Mouse (Mus musculus) liver, embryonic 14.5 days (tissue): Measurements from ENCODE around the gene H2-Ab1. TPM values are rescaled to one million over a fixed set of nuclear protein-coding genes. Genes with fewer than 3 reads are reported as not detected.
A peak's percentile ranks its signal among the peaks of the same experiment; 100 is the strongest.

Experiments
- ATAC-seq: fragments of 200-750 bp; cut with Nextera tagmentation; 2 replicates; pipeline ENCODE4 v1.8.0; 2017; ENCODE audit warnings: moderate number of reproducible peaks, mild to moderate bottlenecking, moderate library complexity; ENCODE audit not compliant: insufficient read depth
- DNase-seq, 3 experiments: peaks; one replicate each; pipeline ENCODE4 v3.0.0-alpha.2; 2012 to 2013; ENCODE audit warnings: low read depth in 3 of 3, low spot score in 3 of 3
- H3K27ac ChIP-seq: fragments of 300-500 bp; sonication (generic); 2 replicates; pipeline ENCODE4 v1.5.1; 2014; ENCODE audit warnings: moderate library complexity, mild to moderate bottlenecking, control low read depth, inconsistent platforms
- H3K27me3 ChIP-seq: fragments of 300-500 bp; sonication (generic); 2 replicates; pipeline ENCODE4 v1.6.1; 2014; ENCODE audit warnings: mild to moderate bottlenecking, low read length, moderate library complexity; ENCODE audit not compliant: control insufficient read depth, insufficient read depth
- H3K36me3 ChIP-seq: fragments of 300-500 bp; sonication (generic); replicated peaks from 2 replicates; pipeline ENCODE4 v1.6.1; 2014; ENCODE audit warnings: low read depth; ENCODE audit not compliant: control insufficient read depth, insufficient read depth
- H3K4me1 ChIP-seq, 2 experiments: fragments of 200-500 bp in 1 of 2; fragments of 300-500 bp in 1 of 2; sonication (generic) in 1 of 2; replicated peaks; 2 replicates each; pipeline ENCODE4 v1.6.1; 2012 to 2014; ENCODE audit warnings: antibody characterized with exemption in 1 of 2, inconsistent platforms in 1 of 2, low read length in 1 of 2; ENCODE audit not compliant: control insufficient read depth in 2 of 2, insufficient read depth in 2 of 2
- H3K4me2 ChIP-seq: fragments of 300-500 bp; sonication (generic); 2 replicates; pipeline ENCODE4 v1.6.1; 2014; ENCODE audit warnings: low read depth, mild to moderate bottlenecking, control low read depth, moderate library complexity
- H3K4me3 ChIP-seq, 2 experiments: fragments of 200-500 bp in 1 of 2; fragments of 300-500 bp in 1 of 2; sonication (generic) in 1 of 2; 2 replicates each; pipeline ENCODE4 v1.5.1; 2012 to 2014; ENCODE audit warnings: low read depth in 2 of 2, low read length in 2 of 2, mild to moderate bottlenecking in 2 of 2, control low read depth in 1 of 2, inconsistent platforms in 1 of 2, moderate library complexity in 1 of 2; ENCODE audit not compliant: insufficient read depth in 1 of 2
- H3K9ac ChIP-seq: fragments of 300-500 bp; sonication (generic); replicated peaks from 2 replicates; pipeline ENCODE4 v1.6.1; 2014; ENCODE audit warnings: mild to moderate bottlenecking, control low read depth, moderate library complexity
- H3K9me3 ChIP-seq: fragments of 300-500 bp; sonication (generic); 2 replicates; pipeline ENCODE4 v1.6.1; 2016; ENCODE audit warnings: low read length, mixed read lengths; ENCODE audit not compliant: control insufficient read depth
- CTCF ChIP-seq: IDR thresholded peaks from 2 replicates; pipeline ENCODE4 v1.5.1; 2016; ENCODE audit warnings: antibody characterized with exemption, low read depth, control low read depth
- EP300 ChIP-seq: IDR thresholded peaks from 2 replicates; pipeline ENCODE4 v1.6.1; 2016; ENCODE audit warnings: antibody characterized with exemption, low read depth
- WGBS: fragments of 180-500 bp; shearing (Covaris S2); extraction: QIAGEN DNeasy Blood & Tissue Kit; methylation state at CpG from one replicate; pipeline ENCODE4 v1.1.7; 2014; ENCODE audit not compliant: insufficient replicate concordance; 5-methylcytosine and 5-hydroxymethylcytosine counted together
- polyA plus RNA-seq, 2 experiments: library from polyadenylated mRNA; depleted of rRNA in 1 of 2; stranded (reverse) in 1 of 2; unstranded in 1 of 2; fragments of >200 nt; fragmentation: Nextera tagmentation in 1 of 2; extraction: Ambion mirVana in 1 of 2; gene quantifications; 2 replicates each; pipeline versions ENCODE4 v1.2.1 to v1.2.3; 2012 to 2014

The H2-Ab1 gene
- polyA plus RNA-seq, 2 experiments = 2.3 to 3.3 TPM

DNA sequence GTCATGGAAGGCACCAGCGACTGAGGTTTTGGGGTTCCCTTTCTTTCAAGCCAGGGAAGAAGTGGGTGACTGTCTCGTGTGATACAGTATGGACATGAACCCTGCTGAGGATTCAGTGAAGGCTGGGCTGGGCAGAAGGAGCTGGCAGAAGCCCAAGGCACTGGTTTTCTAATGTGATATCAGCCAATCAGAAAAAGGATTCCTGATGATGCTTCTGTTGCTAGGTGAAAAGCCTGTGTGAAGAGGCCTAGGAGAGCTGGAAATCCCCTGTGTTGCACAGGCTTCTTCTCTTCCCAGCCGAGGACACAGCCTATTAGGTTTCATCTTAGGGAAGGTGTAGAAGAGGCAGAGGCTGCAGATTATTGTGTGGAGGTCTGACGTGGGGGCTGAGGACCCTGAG is 4.0 kb downstream of the H2-Ab1 start:
- Histone ChIP-seq H3K36me3 (no peaks in the 10 kb centered on the region), H3K27ac (no peak overlapping the region), H3K4me2 (no peak overlapping the region), H3K4me3 (no peak overlapping the region), H3K4me1 (peaks cover 0 to 7% of the 10 kb centered on the region in 2 experiments; a peak in 2 of 4 replicates), H3K27me3 (peaks cover 30% of the 10 kb centered on the region), H3K9me3 (no peaks in the 10 kb centered on the region), H3K9ac (no peak overlapping the region)
- no peak for TF ChIP-seq EP300
- no peak for TF ChIP-seq CTCF
- ATAC-seq = no peak
- WGBS = 20% methylated on average over 4 of the region's 4 CpGs
- peak in 1 of 3 experiments; percentile 40 for DNase-seq

DNA sequence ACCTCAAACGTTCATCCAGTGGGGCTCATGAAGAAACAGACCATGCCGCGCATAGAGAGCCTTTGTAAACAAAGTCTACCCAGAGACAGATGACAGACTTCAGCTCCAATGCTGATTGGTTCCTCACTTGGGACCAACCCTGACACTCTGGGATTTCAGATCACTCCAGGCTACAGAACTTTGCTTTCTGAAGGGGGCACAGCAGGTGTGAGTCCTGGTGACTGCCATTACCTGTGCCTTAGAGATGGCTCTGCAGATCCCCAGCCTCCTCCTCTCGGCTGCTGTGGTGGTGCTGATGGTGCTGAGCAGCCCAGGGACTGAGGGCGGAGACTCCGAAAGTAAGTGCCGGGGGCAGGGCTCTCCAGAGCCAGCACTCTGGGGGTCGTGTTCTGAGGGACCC is 5.6 kb downstream of the H2-Ab1 start:
- TF ChIP-seq EP300 (no peak), CTCF (no peak)
- Histone ChIP-seq H3K27ac (no peak overlapping the region), H3K36me3 (no peaks in the 10 kb centered on the region), H3K27me3 (peaks cover 30% of the 10 kb centered on the region), H3K4me3 (peak overlapping the region; percentile 38 to 55), H3K4me1 (peaks cover 0 to 7% of the 10 kb centered on the region in 2 experiments; a peak in 2 of 4 replicates), H3K9me3 (no peaks in the 10 kb centered on the region), H3K4me2 (peak overlapping the region; percentile 66), H3K9ac (no peak overlapping the region; the same call in 1 of the 2 replicates)
- 3% methylated on average over 8 of the region's 8 CpGs for WGBS
- ATAC-seq (peak; percentile 50), DNase-seq (peak in 2 of 3 experiments; percentile 46 to 47)

DNA sequence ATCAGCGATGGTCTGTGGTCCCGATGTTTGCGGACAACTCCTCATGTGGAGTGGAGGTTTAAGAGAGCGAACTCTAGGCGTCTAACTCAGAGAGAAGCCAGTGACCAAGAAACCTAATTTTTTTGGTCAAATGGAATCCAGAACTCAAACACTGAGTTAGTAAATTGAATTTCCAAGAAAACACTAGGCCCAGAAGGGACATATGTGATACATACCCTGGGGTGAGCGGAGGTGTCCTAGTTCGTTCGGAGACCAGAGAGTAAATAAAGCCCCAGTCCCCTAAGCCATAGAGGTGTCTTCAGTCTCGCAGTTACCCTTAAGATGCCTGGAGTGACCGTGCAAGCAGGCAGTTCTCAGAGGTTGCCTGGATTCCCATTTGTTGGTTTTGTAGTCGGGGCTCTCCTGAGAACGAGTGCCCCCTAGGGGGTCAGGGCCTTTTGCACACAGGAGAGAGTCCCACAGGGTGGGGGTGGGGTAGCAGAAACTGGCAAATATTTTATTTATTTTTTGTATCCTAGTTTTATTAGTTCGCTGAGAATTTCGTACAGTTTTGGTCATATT is 6.4 kb downstream of the H2-Ab1 start:
- no peak overlapping the region for H3K27ac ChIP-seq
- no peak for ATAC-seq
- peaks cover 0 to 7% of the 10 kb centered on the region in 2 experiments; a peak in 2 of 4 replicates for H3K4me1 ChIP-seq
- peak overlapping the region; percentile 47 to 55; a peak in 3 of 4 replicates for H3K4me3 ChIP-seq
- DNase-seq = no peak
- H3K36me3 ChIP-seq = no peaks in the 10 kb centered on the region
- 6% methylated on average over 14 of the region's 14 CpGs for WGBS
- H3K4me2 ChIP-seq = peak overlapping the region; percentile 66
- no peak overlapping the region for H3K9ac ChIP-seq
- TF ChIP-seq CTCF (peak; percentile 27; the same call in 1 of the 2 replicates), EP300 (no peak)
- no peaks in the 10 kb centered on the region for H3K9me3 ChIP-seq
- H3K27me3 ChIP-seq = peaks cover 30% of the 10 kb centered on the region

DNA sequence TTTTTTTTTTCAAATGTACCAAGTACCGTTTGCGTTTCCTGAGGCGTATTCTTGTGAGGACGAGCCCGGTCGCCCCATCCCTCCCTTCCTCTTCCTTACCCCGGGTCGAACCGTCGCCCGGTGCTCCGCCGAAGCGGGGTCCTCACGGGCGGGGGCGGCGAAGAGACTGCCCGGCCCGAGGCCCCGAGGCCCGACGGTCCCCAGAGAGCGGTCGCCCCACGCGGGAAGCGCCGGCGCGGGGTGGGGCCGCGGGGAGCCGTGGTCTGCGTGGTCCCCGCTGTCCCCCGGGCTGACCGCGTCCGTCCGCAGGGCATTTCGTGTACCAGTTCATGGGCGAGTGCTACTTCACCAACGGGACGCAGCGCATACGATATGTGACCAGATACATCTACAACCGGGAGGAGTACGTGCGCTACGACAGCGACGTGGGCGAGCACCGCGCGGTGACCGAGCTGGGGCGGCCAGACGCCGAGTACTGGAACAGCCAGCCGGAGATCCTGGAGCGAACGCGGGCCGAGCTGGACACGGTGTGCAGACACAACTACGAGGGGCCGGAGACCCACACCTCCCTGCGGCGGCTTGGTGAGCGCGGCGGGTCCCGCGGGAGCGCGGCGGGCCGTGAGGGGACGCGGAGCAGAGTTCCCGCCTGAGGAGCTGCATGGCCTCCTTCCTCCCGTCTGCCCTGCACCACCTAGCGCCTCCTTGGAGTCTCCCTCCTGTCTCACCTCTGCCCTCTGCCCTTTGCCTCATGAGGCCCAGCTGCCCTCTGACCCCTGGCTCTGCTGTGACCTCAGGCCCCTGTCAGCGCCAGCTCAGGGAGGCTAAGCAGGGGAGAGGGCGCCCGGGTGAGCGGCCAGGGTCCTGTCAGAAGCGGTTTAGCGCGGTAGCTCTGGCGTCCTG is 7.2 kb downstream of the H2-Ab1 start:
- TF ChIP-seq CTCF (no peak), EP300 (no peak)
- ATAC-seq = no peak

DNA sequence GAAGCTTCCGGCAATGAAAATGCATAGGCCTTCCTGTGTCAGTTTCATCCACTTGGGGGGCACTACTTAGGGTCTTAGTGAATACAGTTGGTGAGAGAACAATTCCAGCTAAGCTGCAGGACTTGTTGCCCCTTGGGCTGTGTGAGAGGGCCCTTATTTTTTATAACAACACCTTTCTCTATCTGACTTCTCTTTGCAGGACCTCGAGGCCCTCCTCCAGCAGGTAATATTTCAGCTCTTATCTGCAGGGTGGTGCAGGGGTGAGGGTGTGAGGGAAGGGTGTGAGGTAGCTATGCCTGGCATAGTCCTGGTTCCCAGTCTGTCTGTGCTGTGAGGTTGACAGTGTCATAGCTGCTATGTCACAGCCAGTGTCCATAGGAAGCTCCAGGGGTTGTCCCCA is 10.8 kb downstream of the H2-Ab1 start:
- H3K4me3 ChIP-seq = no peak overlapping the region
- TF ChIP-seq CTCF = no peak
- no peak for TF ChIP-seq EP300
- H3K4me2 ChIP-seq = no peak overlapping the region
- ATAC-seq = no peak
- H3K27me3 ChIP-seq = peaks cover 23% of the 10 kb centered on the region
- H3K9ac ChIP-seq = no peak overlapping the region
- peaks cover 0 to 7% of the 10 kb centered on the region in 2 experiments; a peak in 2 of 4 replicates for H3K4me1 ChIP-seq
- H3K27ac ChIP-seq = no peak overlapping the region
- no peaks in the 10 kb centered on the region for H3K36me3 ChIP-seq
- H3K9me3 ChIP-seq = no peaks in the 10 kb centered on the region
- WGBS = 60% methylated on average over 2 of the region's 2 CpGs
- DNase-seq = no peak

More for the DNA sequence above, 7.2 kb downstream of the H2-Ab1 start:
- DNase-seq = no peak
- Histone ChIP-seq H3K9me3 (no peaks in the 10 kb centered on the region), H3K27ac (no peak overlapping the region), H3K4me1 (peaks cover 0 to 7% of the 10 kb centered on the region in 2 experiments; a peak in 2 of 4 replicates), H3K4me2 (peak overlapping the region; percentile 66), H3K9ac (0 out of 2 replicates have a peak overlapping the region, but pooled peaks have one; percentile 14), H3K27me3 (peaks cover 30% of the 10 kb centered on the region), H3K36me3 (no peaks in the 10 kb centered on the region), H3K4me3 (peak overlapping the region; percentile 42 to 47)
- 1% methylated on average over 79 of the region's 93 CpGs for WGBS
